Mouse (Mus musculus) heart, adult 11 months (tissue): ENCODE measurements around the gene Plekho1.
"Not testable (repeated sequence)": the region's sequence is repeated elsewhere in the genome, so short reads cannot be mapped to it uniquely, and the experiment has no call there.

Experiments
- DNase-seq: peaks from one replicate; pipeline ENCODE4 v3.0.0; 2022

Plekho1 gene

DNA sequence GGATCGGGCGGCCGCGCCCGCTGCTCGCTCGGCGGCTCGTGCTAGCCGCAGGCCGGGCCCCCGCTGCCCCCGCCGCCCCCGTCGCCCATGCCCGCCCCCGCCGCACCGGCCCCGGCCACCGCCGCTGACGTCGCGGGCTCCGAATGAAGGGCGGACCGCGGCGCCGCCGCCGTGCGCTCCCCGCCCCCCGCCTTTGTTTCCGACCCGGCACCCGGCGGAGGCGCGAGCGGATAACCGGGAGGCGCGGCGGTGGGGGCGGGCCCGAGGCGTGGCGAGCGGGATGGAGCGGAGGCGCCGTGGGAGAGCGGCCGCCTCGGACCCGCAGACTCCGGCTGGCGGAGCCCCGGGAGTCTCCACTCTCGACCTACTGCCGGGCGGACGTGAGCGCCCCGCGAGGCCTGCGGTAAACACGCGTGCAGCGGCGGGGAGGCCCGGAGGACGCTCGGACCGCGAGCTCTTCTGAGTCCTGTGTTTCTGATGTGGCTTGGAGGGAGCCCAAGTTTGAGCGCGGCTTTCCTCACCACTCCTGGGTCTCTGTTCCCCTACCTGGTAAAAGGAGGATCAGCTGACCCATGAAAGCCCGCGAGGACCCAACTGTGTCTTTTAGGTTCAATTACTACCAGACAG, at the start of gene Plekho1:
Gene Plekho1, minus strand, starts transcription at position 200 of the 627 bp plus-strand sequence.
- DNase-seq = peak; percentile 98

DNA sequence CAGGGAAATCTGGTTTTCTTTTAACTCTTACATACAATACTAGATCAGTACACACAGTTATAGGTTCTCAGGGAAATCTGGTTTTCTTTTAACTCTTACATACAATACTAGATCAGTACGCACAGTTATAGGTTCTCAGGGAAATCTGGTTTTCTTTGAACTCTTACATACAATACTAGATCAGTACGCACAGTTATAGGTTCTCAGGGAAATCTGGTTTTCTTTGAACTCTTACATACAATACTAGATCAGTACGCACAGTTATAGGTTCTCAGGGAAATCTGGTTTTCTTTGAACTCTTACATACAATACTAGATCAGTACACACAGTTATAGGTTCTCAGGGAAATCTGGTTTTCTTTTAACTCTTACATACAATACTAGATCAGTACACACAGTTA, 48.8 kb upstream of the Plekho1 start:
- DNase-seq = not testable (repeated sequence)

DNA sequence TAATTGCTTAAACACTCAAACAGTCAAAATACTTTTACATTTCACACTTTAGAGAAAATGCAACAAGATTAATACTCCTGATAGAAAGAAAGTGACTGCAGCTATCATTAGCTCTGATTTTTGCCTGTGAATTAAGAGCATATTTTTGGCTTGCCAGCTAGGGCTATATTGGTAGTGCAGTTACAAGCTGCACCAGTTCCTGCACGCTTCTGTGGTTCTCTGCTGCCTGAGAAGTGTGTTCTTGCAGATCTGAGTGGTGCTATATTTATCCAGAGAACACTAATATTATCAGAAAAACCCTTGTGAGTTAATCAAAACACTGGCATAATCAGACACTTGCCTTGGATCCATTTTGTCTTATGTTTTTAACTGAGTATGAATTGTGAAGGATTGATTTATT, 47.3 kb upstream of the Plekho1 start:
- peak; percentile 76 for DNase-seq

DNA sequence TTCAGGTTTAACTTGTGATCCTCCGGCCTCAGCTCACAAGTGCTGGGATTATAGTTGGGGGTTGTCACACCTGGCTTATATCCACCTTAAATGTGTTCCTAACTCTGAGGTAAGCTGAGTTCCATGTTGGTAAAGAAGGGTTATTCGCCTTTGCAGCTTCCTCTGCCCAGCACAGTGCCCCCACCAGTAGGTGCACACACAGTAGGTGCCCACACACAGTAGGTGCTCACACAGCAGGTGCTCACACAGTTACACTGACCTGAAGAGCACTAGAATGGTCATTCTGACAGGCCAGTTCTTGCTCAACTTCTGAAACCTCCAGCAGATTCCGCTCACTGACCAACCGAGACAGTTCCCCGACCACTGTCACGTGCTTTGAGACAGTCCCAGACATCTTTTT, 45.3 kb upstream of the Plekho1 start:
- DNase-seq = peak; percentile 84

DNA sequence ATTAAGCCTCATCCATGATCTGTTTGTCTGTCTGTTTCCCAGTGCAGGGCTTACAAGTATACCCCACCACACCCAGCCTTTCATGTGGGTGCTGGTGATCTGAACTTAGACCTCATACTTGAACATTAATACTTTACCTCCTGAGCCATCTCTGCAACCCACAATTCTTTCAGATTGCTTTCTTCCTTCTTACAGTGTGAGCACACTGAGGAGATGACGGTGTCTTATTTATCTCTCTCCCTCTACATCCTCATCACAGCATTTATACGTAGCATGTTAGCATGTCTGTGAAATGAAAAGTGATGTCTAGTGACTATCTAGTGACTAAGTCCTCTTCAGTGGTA, 44.8 kb upstream of the Plekho1 start:
- no peak for DNase-seq

DNA sequence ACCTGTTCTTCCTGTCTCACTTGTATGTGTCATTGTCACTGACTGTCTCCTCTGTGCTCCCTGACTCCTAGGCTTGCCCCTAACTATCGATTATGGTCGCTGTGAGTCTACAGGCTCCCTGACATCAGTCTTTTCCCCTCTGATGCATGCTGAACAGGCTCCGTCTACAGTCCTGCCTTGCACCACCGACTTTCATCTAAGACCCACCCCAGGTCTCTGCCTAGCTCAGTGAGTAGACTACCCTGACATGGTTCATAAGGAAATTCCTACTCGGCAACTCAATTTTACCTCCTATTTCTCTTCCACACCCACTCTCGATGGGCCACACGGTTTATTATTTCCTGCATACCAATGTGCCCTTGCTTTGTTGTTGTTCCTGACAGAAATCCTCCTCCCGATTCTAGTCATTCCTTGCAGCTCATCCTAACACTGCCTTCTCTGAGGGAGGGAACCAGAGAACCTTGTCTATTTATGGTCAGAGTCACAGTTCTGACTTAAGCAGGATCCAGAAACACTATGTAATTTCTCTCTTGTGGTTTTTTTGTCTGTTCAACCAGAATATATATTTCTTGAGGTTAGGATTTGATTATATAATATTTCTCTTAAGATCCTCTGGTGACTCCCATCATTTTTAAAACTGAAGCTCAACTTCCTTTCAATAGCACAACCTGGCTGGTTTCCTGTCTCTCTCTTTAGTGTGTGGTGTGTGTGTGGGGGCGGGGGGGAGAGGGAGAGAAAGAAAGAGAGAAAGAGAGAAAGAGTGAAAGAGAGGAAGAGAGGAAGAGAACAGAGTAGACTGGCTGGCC, 44.3 kb upstream of the Plekho1 start:
- DNase-seq = peak; percentile 68

DNA sequence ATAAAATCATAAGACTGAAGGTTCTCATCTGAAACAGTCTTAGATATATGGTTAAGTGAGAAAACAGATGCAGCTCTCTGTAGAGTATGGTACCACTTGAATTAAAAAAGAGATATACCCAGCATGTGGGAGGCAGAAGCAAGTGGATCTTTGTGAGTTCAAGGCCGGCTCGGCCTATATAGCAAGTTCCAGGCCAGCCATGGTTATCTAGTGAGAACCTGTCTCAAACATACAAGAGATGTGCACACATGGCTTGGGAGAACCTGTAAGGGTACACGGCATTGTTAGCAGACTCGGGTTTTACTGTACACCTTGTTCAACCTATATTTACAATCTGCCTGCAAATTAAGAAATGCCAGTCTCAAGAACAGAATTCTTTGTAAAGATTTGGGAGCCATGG, 43.0 kb upstream of the Plekho1 start:
- peak; percentile 85 for DNase-seq

DNA sequence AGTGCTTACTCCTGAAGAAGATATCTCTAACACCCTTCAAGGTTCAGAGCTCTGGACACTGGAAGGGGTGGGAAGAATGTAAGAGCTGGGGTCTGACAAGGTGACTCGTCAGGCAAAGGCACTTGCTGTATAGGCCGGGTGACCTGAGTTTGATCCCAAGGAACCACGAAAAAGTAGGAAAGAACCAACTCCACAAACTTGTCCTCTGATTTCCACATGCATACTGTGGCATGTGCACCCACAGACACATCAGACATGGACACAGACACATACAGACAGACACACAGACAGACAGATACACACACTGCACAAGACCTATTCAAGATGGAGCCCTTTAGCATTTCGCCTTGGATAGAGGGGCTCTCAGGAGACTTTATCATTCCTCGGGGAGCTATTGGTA, 42.4 kb upstream of the Plekho1 start:
- DNase-seq = peak; percentile 69

DNA sequence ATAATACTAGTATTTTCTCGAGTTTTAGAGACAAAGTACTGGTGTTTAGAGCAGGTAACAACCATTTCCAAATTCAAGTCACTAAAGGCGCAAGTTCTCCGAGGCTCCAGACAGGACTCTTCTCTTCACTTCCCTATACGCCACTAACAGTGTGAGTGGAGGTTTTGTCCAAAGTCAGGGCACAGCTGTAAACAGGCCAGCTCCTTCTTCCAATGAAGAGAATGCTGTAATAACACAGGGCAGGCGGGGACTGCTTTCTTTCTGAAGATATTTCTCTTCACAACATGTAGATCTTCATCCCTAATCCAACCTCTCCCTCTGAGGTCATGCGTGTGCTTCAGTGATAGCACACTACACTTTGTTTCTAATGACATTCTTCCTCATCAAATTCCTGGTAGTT, 41.0 kb upstream of the Plekho1 start:
- peak; percentile 66 for DNase-seq

DNA sequence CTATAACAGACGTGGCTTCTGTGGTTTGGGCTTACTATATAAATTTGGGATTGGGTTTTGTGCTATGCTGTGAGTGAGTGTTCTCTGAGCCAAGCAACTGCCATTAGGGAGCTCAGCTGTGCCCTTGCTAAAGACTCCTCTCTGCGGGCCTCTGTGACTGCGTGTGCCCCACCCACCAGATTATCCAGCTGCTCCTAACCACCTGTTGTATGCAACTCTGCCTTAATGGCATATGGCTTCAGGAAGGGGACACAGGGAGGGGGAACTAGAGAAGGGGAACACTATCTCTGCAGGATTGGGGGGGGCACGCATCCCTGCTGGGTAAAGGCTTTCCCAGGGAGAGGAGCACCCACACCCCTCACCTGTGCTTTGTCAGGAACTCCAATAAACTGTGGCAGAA, 37.2 kb upstream of the Plekho1 start:
- DNase-seq = peak; percentile 85

DNA sequence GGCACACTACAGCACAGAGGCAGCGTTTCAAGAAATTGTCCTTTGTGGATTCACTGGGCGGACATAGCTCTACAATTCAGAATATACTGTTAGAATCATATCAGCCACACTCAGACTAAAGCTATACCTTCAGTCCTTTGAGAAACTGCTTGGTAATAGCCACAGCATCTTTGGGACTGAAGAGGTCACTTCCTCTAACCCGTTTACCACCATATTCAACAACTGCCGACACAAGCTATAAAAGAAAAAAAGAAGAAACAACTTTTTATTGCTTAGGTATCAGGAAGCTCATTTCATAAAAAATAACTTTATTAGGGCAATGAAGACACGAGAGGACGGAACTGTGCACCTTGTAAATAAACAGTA, 36.8 kb upstream of the Plekho1 start:
- no peak for DNase-seq

DNA sequence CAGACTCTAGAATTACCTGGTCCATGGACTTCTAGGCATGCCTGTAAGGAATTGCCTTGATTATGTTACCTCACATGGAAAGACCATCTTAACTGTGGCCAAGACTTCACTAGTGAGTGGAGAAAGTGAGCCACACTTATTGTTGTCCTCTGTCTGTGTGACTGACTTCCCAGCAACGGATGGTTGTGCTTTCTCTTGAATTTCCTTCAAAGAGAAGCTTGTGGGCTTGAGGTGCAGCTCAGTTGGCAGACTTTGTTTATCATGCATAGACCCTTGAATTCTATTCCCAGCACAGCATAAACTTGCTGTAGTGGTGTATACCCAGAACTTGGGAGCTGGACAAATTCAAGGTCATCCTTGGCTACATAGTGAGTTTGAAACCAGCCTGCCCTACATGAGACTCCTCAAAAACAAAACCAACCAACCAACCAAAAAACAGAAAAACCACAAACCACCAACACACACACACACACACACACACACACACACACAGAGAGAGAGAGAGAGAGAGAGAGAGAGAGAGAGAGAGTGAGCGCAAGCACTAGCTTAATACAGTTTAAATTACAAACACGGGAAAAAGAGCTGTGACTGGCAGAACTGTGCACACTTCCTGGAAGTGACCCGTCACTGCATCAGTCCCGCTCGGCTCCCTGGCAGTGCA, 36.3 kb upstream of the Plekho1 start:
- DNase-seq = peak; percentile 81

DNA sequence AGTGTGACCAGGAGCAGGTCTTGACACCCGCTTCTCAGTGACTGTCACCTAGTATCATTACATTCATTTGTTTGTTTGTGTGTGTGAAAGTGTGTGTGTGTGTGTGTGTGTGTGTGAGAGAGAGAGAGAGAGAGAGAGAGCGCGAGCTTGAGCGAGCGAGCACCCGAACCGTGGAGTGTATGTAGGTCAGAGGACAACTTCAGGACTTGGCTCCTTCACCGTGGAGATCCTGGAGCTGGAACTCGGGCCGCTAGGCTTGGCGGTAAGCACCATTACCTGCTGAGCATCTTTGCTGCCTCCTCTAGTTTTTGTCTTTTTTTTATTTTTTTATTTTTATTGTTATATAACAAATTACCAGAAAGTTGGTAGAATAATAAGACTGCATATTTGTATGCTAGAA, 34.0 kb upstream of the Plekho1 start:
- DNase-seq = peak; percentile 73

DNA sequence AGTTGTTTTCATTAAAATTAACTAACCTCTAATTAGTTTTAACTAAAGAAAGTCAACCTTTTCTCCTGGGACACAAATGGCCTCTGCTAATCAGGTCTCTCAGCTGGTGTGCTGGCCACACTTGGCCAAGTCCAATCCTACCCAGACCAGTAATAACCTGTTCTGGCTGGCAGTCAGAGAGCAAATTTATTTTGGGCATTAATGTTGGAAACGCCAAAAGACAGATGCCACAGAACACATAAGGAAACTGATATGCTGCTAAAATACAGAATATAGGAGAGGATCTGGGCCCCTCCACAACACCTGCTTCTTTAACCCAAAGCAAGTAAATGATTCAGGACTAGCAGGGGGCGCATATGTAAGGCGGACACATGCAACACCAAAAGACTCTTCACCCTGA, 33.5 kb upstream of the Plekho1 start:
- peak; percentile 89 for DNase-seq

DNA sequence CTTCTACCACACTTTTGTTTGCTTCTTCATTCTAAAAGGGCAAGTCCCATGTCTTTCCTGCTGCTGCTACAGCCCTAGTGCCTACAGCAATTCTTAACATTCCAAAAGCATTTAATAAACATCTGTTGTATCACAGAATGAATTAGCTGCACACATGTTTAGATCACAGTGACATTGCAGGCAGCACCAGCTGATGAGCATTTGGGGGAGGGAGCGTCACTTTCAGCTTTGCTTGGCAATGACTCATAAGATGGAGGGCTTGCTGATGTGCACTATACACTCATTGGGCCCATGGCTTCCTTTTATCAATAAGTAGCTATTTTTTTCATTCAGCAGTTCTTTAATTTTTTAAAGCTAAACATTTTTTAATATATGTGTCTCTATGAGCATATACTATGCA, 32.1 kb upstream of the Plekho1 start:
- no peak for DNase-seq

DNA sequence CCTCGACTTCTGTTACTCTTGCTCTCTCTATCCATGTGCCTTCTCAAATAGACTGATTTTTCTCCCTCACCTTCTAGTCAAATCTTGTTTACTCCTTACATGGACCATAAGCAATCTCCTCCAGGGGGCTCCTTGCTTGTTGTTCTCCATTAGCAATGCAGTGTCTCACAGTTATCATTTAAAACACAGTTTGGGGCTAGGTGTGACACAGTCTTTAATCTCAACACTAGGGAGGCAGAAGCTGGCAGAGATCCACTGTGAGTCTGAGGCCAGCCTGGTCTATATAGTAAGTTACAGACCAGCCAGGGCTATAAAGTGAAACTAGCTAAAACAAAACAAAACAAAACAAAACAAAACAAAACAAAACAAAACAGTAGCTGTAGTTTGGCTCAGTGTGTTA, 31.3 kb upstream of the Plekho1 start:
- peak; percentile 40 for DNase-seq

DNA sequence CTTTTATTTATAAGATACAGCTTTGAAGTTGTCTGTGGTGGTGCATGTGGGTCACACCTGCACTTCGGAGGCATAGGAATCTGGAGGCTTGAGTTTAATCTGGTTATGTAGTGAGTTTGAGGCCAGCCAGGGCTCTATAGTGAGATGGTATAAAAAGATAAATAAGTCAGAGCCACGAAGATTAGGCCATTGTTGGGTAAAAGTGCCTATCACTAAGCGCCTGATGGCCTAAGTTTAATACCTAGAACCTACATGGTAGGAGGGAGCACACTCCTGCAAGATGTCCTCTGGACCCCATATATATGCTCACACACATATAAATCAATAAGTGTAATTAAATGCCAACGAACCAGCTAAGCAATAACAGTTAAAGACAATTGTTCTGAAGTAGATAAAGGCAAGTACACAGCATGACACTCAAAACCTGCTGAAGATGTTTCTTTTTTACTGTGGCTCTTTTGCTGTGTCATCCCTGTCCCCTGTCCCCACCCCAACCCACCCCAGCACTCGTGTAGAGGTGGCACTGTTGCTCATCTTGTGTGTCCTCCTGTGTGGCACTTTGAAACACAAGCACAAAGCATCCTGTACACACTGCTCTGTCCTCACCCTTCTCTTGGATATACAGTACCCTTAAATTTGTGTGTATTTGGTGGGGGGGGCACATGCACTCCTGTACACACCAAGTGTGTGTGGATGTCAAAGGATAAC, 25.8 kb upstream of the Plekho1 start:
- DNase-seq = no peak

DNA sequence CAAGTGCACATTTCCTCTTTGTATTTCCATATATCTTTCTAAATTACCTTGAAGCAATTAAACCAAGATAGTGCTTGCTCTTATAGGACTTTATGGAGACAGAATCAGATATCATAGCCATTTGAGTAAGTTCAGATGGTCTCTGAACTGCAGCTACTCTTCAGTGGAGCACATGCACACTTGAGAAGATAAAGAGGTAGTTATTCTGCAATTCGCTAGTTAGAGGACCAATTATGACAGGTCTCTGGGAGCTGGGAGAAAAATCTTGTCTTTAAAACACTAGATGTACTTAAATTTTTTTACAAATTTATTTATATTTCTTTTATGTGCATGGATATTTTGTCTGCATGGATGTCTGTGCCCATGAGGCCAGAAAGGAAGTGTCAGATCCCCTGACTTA, 24.9 kb upstream of the Plekho1 start:
- DNase-seq = no peak

DNA sequence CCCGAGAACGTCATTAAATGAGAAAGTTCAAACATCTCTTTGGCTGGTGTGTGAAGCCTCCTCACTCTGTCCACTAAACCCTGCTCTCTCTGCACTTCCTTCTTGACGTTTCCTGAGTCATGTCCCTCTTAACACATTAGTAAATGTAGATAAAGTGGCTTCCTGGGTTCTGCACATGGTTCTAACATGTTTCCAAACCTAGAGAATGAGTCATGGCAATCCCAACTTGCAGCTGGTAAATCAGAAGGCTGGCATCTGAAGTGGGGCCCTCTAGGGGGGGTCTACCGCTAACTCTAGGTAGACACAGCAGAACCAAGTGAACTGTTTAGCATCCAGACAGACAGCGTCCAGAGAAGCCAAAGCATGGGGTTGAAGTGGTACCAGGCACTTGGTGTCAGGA, 21.7 kb upstream of the Plekho1 start:
- DNase-seq = no peak

DNA sequence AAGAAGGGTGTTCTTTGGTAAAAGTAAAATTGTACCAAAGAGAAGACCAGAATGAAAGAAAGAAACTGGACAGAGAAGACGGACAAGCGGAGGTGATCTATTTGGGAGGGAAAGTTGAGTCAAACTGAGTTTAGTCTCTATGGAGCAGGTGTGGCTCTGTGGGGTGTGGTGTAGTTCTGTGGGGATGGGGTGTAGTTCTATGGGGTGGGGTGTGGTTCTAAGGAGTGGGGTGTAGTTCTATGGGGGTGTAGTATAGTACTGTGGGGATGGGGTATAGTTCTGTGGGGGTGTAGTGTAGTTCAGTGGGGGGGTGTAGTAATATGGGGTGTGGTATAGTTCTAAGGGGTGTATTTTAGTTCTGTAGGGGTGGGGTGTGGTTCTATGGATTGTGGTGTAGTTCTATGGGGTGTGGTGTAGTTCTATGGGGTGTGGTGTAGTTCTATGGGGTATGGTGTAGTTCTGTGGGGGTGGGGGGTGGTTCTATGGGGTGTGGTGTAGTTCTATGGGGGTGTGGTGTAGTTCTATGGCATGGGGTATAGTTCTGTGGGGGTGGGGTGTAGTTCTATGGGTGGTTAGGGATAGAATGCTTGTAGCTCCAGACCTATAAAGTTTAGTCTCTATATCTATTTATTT, 20.6 kb upstream of the Plekho1 start:
- no peak for DNase-seq

DNA sequence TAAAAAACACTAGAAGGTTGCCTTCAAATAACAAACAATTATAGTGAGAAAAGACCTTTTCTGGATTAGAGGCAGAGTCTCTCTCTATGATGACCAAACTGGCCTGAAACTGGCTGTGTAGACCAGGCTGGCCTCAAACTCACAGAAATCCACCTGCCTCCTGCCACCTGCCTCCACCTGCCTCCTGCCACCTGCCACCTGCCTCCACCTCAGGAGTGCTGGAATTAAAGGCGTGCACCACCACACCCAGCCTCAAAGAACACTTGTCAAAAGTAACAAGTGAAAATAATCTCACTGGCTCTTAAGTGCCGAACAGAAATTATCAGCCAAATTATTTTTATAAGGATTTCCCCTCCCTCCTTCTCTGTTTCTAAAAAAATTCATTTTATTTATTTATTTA, 19.9 kb upstream of the Plekho1 start:
- no peak for DNase-seq

DNA sequence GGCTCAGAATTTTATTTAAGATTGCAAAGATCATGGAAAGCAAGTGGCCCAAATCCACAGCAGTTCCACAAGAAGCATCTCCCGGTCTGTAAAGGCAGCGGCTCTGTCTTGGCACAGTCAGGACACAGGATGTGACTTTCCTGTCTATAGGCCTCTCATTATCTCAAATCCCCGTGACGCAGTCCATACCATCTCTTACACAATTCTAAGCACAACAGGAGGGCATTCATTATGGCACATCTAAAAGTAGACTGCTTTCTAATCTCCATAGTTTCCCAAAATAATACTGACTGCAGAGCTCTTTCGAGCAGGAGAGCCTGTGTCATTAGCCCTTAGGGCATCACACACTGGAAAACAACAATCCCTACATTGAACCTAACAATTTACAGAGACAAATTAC, 17.0 kb upstream of the Plekho1 start:
- no peak for DNase-seq

DNA sequence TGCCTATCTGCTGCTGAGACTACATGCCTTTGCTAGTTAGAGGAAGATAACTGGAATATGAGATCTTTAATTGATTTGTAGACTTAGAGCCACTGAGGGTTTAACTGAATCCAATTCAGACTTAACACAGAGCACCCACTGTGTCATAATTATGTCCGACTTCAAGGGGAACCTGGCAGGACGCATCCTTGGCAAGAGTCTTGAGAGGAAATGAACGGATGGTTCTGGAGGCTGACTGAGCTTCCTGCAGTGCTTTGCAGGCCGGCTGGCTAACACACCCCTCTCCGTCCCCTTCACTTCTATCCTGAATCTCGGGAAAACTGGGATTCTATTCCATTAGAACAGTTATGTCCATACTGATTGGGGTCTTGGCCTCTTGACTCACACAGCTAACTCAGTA, 12.7 kb upstream of the Plekho1 start:
- DNase-seq = no peak
